Mouse (Mus musculus) heart, embryonic 12.5 days (tissue): ENCODE results near the gene Nrg3. TPM values are rescaled to one million over a fixed set of nuclear protein-coding genes. Genes with fewer than 3 reads are reported as not detected.

Experiments
- ATAC-seq: fragments of 200-750 bp; cut with Nextera tagmentation; 2 replicates; pipeline ENCODE4 v1.8.0; 2017; ENCODE audit warnings: moderate TSS enrichment, moderate library complexity; ENCODE audit not compliant: insufficient number of reproducible peaks, low FRiP score
- H3K27ac ChIP-seq: fragments of 300-500 bp; sonication (generic); 2 replicates; pipeline ENCODE4 v1.5.1; 2016; ENCODE audit warnings: mild to moderate bottlenecking, moderate library complexity; ENCODE audit not compliant: poor library complexity, severe bottlenecking
- H3K27me3 ChIP-seq: fragments of 300-500 bp; sonication (generic); replicated peaks from 2 replicates; pipeline ENCODE4 v1.6.1; 2016; ENCODE audit warnings: mild to moderate bottlenecking, moderate library complexity
- H3K36me3 ChIP-seq: fragments of 300-500 bp; sonication (generic); 2 replicates; pipeline ENCODE4 v1.6.1; 2016; ENCODE audit warnings: mild to moderate bottlenecking, moderate library complexity
- H3K4me1 ChIP-seq: fragments of 300-500 bp; sonication (generic); replicated peaks from 2 replicates; pipeline ENCODE4 v1.6.1; 2016; ENCODE audit warnings: mild to moderate bottlenecking
- H3K4me2 ChIP-seq: fragments of 300-500 bp; sonication (generic); 2 replicates; pipeline ENCODE4 v1.6.1; 2016; ENCODE audit warnings: mild to moderate bottlenecking, moderate library complexity
- H3K4me3 ChIP-seq: fragments of 300-500 bp; sonication (generic); 2 replicates; pipeline ENCODE4 v1.5.1; 2016; ENCODE audit warnings: mild to moderate bottlenecking
- H3K9ac ChIP-seq: fragments of 300-500 bp; sonication (generic); 2 replicates; pipeline ENCODE4 v1.6.1; 2016; ENCODE audit warnings: mild to moderate bottlenecking, moderate library complexity
- H3K9me3 ChIP-seq: fragments of 300-500 bp; sonication (generic); replicated peaks from 2 replicates; pipeline ENCODE4 v1.6.1; 2016; ENCODE audit warnings: mild to moderate bottlenecking, moderate library complexity
- WGBS: fragments of 180-500 bp; shearing (Covaris S2); methylation state at CpG from one replicate; pipeline ENCODE4 v1.1.7; 2016; 5-methylcytosine and 5-hydroxymethylcytosine counted together
- polyA plus RNA-seq: library from polyadenylated mRNA; unstranded; fragments of >200 nt; fragmentation: Nextera tagmentation; extraction: Ambion mirVana; gene quantifications from 2 replicates; pipeline ENCODE4 v1.2.1, GENCODE M21; 2016

Nrg3 gene
- polyA plus RNA-seq, 1 experiment from 2014 or later, result not detected

DNA sequence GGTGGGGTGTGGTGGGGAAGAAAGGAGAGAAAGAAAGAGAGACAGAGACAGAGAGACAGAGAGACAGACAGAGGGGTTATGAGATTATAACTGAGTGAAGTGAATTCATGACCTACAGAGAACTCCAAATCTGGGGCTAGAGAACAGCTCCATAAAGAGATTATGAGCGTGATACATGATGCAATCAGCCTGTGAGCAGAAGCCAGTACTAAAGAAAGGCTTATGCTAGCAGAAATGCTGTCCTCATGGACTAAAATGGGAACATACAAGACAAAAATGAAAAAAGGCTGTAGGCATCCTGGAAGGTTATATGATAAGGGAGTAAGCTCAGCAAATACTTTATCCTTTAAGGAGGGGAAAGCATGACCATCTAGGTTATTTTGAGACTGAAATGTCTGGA is 99.7 kb downstream of the Nrg3 start:
- no peak for ATAC-seq
- Histone ChIP-seq H3K27me3 (no peaks in the 10 kb centered on the region), H3K4me2 (no peak overlapping the region), H3K9me3 (no peaks in the 10 kb centered on the region), H3K4me1 (no peaks in the 10 kb centered on the region), H3K36me3 (no peaks in the 10 kb centered on the region), H3K27ac (no peak overlapping the region), H3K4me3 (no peak overlapping the region), H3K9ac (no peak overlapping the region)
- 68% methylated on average over 1 of the region's 1 CpGs for WGBS

DNA sequence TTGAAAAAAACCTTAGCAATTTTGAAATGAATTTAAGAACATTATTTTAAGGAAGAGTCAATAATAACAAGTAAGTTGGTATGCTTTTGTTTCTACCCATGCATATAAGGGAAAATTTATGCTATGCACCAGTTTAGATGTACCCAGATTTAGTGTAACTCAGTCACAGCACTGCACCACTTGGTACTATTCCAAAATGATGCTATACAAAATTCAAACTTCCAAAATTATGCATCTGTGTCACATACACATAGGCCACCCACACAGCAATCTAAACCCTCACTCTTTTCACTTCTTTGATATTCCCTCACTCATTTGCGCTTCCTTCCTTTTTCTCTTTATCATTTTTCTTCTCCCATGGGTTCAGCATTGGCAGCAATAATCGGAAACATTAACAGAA is 116.6 kb downstream of the Nrg3 start:
- Histone ChIP-seq H3K4me3 (no peak overlapping the region), H3K36me3 (no peaks in the 10 kb centered on the region), H3K27ac (no peak overlapping the region), H3K9me3 (no peaks in the 10 kb centered on the region), H3K4me2 (no peak overlapping the region), H3K4me1 (no peaks in the 10 kb centered on the region), H3K27me3 (no peaks in the 10 kb centered on the region), H3K9ac (no peak overlapping the region)
- 78% methylated on average over 2 of the region's 2 CpGs for WGBS
- no peak for ATAC-seq

DNA sequence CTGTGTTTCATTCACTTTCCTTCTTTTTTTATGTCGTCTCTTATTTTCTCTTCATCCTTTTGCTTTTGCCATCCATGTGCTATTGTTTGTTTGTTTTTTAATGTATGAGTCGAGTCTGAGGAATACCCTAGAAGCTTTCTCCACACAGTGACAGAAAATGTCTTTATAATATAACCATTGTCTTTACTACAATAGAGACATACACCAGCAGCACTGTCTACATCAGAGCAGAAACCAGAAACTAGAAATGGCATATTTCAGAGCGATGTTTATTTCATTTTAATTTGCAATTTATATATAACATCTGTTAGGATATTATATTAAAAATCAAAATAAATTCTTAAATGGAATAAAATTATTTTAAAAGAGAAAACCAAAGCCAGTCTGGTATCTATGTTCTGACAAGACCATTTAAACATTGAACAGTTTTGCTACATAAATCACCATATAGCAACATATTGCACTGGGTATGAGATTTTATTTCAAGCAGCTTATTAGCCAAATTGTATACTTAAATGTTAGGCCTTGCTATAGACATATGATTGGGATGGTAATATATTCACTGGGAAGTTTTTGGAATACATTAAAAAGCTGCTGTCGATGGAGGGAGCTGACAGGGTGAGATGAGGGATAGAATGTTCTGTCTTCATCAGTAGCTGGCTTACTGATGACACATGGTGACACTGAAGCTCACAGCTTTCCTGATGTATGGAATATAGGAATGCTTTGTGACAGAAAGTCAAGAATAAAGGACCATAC is 120.7 kb downstream of the Nrg3 start:
- ATAC-seq, result no peak
- no peak overlapping the region for H3K27ac ChIP-seq
- 56% methylated on average over 4 of the region's 4 CpGs for WGBS
- no peaks in the 10 kb centered on the region for H3K9me3 ChIP-seq
- H3K4me3 ChIP-seq, result no peak overlapping the region
- H3K4me2 ChIP-seq, result no peak overlapping the region
- H3K36me3 ChIP-seq, result no peaks in the 10 kb centered on the region
- no peak overlapping the region for H3K9ac ChIP-seq
- H3K27me3 ChIP-seq, result no peaks in the 10 kb centered on the region
- no peaks in the 10 kb centered on the region for H3K4me1 ChIP-seq

DNA sequence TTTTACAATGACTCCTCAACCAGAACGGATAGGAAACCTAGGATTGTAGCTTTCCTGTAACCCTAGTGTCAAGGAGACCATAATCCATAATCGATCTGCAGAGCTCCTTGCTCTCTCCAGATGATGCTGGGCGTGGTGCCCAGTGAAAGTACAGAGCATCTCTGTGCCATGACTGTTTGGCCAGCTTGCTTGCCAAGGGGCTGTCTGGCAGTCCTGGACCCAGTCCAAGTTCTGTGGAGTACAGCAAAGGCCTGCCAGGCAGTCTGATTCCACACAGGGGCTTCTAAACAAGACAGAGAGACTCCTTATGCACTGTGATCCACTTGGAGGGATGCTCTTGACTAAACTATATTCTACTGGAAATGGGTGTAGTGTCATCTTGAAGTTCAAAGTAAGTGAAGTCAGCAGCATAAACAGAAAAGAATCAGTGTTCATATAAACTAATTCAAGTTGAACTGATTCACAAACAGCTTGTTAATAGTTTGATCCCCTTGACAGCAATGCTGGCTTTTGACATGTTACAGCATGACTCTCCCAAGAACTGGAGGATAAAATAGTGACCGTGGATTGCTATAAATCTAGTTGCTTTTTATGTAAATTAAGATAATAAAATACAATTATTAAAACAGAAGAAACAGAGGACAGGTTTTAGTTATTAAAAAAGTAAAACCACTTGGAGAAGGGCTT is 155.3 kb downstream of the Nrg3 start:
- H3K27ac ChIP-seq, result no peak overlapping the region
- H3K4me3 ChIP-seq, result no peak overlapping the region
- H3K9ac ChIP-seq, result no peak overlapping the region
- no peaks in the 10 kb centered on the region for H3K9me3 ChIP-seq
- no peaks in the 10 kb centered on the region for H3K27me3 ChIP-seq
- H3K4me1 ChIP-seq, result no peaks in the 10 kb centered on the region
- no peak for ATAC-seq
- H3K36me3 ChIP-seq, result no peaks in the 10 kb centered on the region
- 51% methylated on average over 4 of the region's 4 CpGs for WGBS
- no peak overlapping the region for H3K4me2 ChIP-seq

DNA sequence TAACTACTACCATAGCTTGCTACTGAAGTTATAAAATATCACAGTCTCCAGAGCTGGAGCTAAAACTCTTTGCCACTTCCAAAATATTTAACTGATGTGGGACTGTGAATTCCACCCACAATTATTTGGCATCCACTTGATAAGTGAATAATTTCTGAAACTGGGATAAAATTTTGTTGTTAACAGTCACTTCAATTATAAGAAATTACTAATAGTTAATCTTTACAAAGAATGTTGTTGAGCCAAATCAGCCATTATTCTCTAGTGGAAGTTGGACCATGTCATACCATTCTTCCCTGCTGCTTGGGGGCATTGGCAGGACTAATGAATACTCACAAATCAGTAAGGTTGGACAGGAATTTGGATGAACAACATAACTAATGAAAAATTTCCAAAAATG is 158.8 kb downstream of the Nrg3 start:
- no peaks in the 10 kb centered on the region for H3K36me3 ChIP-seq
- no peaks in the 10 kb centered on the region for H3K9me3 ChIP-seq
- no peak overlapping the region for H3K4me3 ChIP-seq
- H3K27me3 ChIP-seq, result no peaks in the 10 kb centered on the region
- H3K9ac ChIP-seq, result no peak overlapping the region
- ATAC-seq, result no peak
- no peaks in the 10 kb centered on the region for H3K4me1 ChIP-seq
- no peak overlapping the region for H3K27ac ChIP-seq
- H3K4me2 ChIP-seq, result no peak overlapping the region

DNA sequence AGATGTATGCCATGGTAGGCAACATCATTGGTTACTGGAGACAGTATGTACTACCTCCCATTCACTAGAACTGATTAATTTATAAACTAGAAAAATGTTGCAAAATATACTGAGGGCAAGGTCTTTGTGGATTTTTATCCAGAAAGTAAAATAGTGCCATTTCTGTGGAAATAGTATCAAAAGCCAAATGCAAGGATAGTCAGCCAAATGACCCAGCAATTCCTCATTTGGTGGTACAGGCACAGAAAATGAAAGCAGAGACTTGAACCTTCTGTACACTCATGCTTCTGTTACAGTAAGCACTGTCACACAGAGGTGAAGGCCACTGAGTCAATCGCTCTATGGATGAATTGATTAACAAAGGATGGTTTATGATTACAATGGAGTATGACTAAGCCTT is 207.8 kb downstream of the Nrg3 start:
- Histone ChIP-seq H3K27ac (no peak overlapping the region), H3K9ac (no peak overlapping the region), H3K4me3 (no peak overlapping the region), H3K4me1 (no peaks in the 10 kb centered on the region), H3K9me3 (no peaks in the 10 kb centered on the region), H3K36me3 (no peaks in the 10 kb centered on the region), H3K27me3 (no peaks in the 10 kb centered on the region), H3K4me2 (no peak overlapping the region)
- ATAC-seq, result no peak
- WGBS, result 81% methylated on average over 1 of the region's 1 CpGs

DNA sequence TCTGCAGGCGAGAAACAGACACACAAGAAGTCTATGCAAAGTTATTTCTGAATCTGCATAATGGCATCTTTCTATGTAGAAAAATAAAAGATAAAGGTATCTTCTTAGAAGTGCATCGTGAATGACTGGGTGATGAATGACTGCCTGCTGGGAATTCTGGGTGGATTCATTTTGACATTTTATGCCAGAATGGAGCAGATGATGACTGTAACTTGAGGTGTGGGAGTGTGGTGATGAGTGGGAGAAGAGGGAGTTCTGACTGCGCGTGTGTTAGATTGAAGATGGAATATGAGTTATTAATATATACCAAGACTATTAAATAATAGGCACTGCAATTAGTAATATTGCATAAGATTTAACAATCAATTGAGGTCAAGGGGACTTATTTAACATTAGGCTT is 208.5 kb downstream of the Nrg3 start:
- 80% methylated on average over 4 of the region's 4 CpGs for WGBS
- Histone ChIP-seq H3K36me3 (no peaks in the 10 kb centered on the region), H3K4me2 (no peak overlapping the region), H3K9ac (no peak overlapping the region), H3K4me1 (no peaks in the 10 kb centered on the region), H3K4me3 (no peak overlapping the region), H3K27ac (no peak overlapping the region), H3K9me3 (no peaks in the 10 kb centered on the region), H3K27me3 (no peaks in the 10 kb centered on the region)
- no peak for ATAC-seq

DNA sequence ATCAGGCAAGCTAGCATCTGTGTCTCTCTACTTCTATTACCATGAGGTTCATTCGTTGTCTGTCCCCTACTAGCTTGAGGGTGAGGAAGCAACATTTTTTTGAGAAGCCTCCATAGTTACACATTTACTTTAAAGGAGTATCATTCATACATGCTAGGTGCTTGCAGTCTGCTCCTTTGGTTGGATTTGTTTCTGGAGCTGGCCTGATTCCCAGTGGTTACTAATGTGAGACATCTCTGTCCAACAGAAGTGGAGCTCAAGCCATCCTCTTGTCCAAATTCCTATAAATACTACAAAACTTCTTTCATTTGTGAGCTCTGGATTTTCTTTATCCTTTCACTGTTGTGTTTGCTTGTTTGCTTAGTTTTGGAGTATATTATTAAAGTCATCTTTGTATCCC is 211.9 kb downstream of the Nrg3 start:
- Histone ChIP-seq H3K9me3 (no peaks in the 10 kb centered on the region), H3K4me3 (no peak overlapping the region), H3K4me2 (no peak overlapping the region), H3K27me3 (no peaks in the 10 kb centered on the region), H3K36me3 (no peaks in the 10 kb centered on the region), H3K9ac (no peak overlapping the region), H3K4me1 (no peaks in the 10 kb centered on the region), H3K27ac (no peak overlapping the region)
- ATAC-seq, result no peak
- 64% methylated on average over 1 of the region's 1 CpGs for WGBS

DNA sequence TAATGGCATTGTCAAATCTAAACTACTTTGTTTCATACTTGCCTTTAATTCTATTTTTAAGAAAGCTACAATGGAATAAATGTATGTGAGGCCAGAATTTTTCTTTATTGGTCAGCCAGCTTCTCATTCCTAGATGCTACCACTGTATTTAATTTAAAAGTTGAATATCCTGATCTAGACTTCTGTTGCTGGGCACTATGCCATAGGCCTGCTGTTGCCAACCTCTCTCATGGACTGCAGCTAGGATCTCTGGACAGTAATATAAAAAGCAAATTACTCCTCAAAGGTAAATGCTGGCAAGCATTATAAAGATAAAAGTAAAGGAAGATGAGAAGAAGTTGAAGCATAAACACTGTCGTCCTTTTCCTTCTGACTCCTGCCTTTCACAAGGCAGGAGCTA is 217.5 kb downstream of the Nrg3 start:
- H3K4me2 ChIP-seq, result no peak overlapping the region
- H3K4me1 ChIP-seq, result no peaks in the 10 kb centered on the region
- no peaks in the 10 kb centered on the region for H3K36me3 ChIP-seq
- H3K27ac ChIP-seq, result no peak overlapping the region
- H3K4me3 ChIP-seq, result no peak overlapping the region
- ATAC-seq, result no peak
- H3K9ac ChIP-seq, result no peak overlapping the region
- WGBS, result 53% methylated on average over 1 of the region's 1 CpGs
- no peaks in the 10 kb centered on the region for H3K27me3 ChIP-seq
- no peaks in the 10 kb centered on the region for H3K9me3 ChIP-seq

DNA sequence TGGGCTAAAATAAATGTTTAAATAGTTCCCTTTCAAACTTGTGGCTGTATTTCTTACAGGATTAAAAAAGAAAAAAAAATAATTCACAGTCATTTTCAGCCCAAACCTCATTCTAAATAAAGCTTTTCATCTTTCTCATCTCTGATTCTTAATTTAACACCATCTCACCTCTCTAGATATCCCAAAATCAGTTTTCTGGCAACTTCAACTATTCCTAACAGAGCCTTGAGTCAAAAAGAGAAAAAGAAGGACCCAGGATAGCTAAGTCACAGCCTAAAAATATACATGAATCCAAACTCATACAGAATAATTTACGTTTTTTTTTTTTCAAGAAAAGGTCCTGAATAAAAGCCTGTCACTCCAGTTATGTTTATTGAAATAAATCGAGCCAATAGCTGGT is 232.6 kb downstream of the Nrg3 start:
- Histone ChIP-seq H3K4me1 (no peaks in the 10 kb centered on the region), H3K9ac (no peak overlapping the region), H3K36me3 (no peaks in the 10 kb centered on the region), H3K9me3 (no peaks in the 10 kb centered on the region), H3K4me3 (no peak overlapping the region), H3K4me2 (no peak overlapping the region), H3K27ac (no peak overlapping the region), H3K27me3 (no peaks in the 10 kb centered on the region)
- no peak for ATAC-seq
- 55% methylated on average over 2 of the region's 2 CpGs for WGBS

DNA sequence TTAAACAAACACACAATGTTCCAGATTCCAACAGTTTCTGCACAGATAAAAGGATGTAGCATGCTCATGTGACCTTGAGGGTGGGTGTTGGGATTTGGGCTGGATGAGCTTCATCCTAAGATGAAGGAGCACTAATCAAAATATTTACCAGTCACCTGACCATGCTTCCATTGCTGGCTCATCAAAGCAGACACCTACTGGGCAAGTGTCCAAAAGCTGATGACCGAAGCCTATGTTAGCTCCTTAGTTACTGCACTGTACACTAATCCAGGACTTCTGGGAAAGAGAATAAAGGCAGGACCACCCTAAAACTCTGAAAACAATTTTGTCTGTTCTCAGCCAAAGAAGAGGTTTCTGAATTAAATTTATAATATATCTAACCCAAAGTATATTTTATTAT is 261.4 kb downstream of the Nrg3 start:
- Histone ChIP-seq H3K4me1 (no peaks in the 10 kb centered on the region), H3K27me3 (no peaks in the 10 kb centered on the region), H3K36me3 (no peaks in the 10 kb centered on the region), H3K9ac (no peak overlapping the region), H3K4me2 (no peak overlapping the region), H3K9me3 (no peaks in the 10 kb centered on the region), H3K4me3 (no peak overlapping the region), H3K27ac (no peak overlapping the region)
- 89% methylated on average over 1 of the region's 1 CpGs for WGBS
- ATAC-seq, result no peak

DNA sequence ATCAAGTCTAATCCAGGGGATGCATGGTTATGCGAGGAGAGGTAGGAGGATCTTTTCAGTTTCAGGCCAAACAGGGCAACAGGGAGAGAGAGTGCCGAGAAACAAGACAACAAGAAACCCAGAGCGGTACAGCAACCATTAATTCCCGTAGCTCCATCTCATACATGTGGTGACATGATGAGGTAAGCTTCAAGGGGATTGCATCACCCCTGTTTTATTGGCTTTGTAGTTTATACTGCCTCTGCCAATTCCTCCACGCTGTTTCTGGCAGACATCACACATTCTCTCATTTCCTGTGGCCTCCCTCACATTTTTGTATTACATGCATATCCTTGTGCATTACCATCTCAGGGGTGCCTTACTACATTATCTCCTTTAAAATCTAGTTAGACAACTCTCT is 280.9 kb downstream of the Nrg3 start:
- no peak for ATAC-seq
- Histone ChIP-seq H3K36me3 (no peaks in the 10 kb centered on the region), H3K4me1 (no peaks in the 10 kb centered on the region), H3K9ac (no peak overlapping the region), H3K4me2 (no peak overlapping the region), H3K4me3 (no peak overlapping the region), H3K27me3 (no peaks in the 10 kb centered on the region), H3K9me3 (no peaks in the 10 kb centered on the region), H3K27ac (no peak overlapping the region)
- 60% methylated on average over 5 of the region's 5 CpGs for WGBS
